Mouse (Mus musculus): ENCODE results near the gene Aars2. TPM values are rescaled to one million over a fixed set of nuclear protein-coding genes. Genes with fewer than 3 reads are reported as not detected.

Gene Aars2
- total RNA-seq (2021) = 10 to 100 TPM; 23.0 to 24.4 TPM
- long read RNA-seq, experiment 1, transcript Aars2-201 (22 exons, 3,349 nt) = major isoform, 29 of 45 reads
- long read RNA-seq, experiment 1, partial matches to known transcripts = 8 of 45 reads
- long read RNA-seq, experiment 1, other reads (novel, unspliced or antisense) = 8 of 45 reads
- long read RNA-seq, experiment 2, transcript Aars2-201 (22 exons, 3,349 nt) = major isoform, 30 of 70 reads
- long read RNA-seq, experiment 2, partial matches to known transcripts = 18 of 70 reads
- long read RNA-seq, experiment 2, other reads (novel, unspliced or antisense) = 22 of 70 reads

- peak; percentile 94 for DNase-seq (ENCODE audit: low spot score in 2 of 2)
- intact Hi-C loops (cut with DNase I) = no loop called here
Measured at GRCm38 (mm10) chr17:45506700-45507189, at the start of gene Aars2. Gene Aars2, plus strand, starts transcription at chr17:45506841.

DNA sequence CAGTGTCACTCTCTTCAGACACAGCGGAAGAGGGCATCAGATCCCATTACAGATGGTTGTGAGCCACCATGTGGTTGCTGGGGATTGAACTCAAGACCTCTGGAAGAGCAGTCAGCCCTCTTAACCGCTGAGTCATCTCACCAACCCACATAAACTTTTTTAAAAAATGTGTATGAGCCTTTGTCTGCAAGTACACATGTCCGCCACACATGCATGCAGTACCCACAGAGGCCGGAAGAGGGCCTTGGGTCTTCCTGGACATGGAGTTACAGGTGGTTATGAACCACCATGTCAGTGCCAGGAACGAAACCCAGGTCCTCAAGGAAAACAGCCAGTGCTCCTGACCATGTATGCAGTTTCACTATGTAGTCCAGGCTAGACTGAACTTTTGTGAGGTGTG lies 49.2 kb upstream of the Aars2 start:
- intact Hi-C loops (cut with DNase I) = no loop called here
- DNase-seq (ENCODE audit: low spot score in 2 of 2) = no peak

DNA sequence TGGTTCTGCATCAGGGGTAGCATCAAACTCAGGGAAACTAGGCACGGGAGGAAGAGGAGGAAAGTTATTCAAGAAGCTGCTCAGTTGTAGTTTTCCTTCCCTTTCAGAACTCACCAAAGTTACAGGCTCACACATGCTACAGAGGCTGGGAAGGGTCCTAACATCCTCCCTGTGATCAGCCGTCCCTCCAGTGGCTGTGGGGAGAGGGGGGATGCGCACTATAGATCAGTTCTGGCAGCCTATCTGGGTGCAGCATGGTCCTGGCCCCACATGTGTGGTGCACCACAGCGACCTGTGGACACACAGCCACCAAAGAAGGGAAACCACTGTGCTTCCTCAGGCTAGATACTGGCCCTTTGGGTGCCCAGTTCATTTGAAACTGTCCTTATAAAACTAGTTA lies 48.1 kb upstream of the Aars2 start:
- intact Hi-C loops (cut with DNase I) = no loop called here
- DNase-seq (ENCODE audit: low spot score in 2 of 2) = no peak

DNA sequence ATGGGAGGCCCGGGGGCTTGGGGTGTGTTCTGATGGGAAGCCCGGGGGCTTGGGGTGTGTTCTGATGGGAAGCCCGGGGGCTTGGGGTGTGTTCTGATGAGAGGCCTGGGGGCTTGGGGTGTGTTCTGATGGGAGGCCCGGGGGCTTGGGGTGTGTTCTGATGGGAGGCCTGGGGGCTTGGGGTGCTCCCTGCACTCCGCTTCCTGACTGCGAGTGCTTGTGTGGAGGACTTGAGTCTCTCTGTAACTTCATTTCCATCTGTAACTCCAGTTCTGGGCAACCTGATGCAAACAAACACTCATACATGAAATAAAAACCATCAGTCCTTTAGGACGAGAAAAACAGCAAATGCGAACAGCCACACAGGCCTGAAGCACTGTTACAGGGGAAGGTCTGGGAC lies 47.6 kb upstream of the Aars2 start:
- no peak for DNase-seq (ENCODE audit: low spot score in 2 of 2)
- intact Hi-C loops (cut with DNase I) = no loop called here

DNA sequence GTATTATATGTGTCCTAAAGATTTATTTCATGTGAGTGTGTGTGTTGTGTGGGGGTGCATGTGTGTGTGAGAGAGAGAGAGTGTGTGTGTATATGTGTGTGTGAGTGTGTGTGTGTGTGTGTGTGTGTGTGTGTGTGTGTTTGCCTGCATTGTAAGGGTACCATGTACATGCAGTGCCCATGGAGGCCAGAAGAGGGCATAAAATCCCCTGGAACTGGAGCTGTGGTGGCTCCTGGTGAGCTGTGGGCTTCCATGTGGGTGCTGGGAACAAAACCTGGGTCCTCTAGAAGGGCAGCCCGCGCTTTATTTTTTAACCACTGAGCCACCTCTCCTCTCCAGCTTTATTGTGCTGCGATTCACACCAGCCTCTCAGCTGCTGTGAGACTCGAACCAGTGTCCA lies 44.1 kb upstream of the Aars2 start:
- DNase-seq (ENCODE audit: low spot score in 2 of 2) = no peak
- intact Hi-C loops (cut with DNase I) = no loop called here

DNA sequence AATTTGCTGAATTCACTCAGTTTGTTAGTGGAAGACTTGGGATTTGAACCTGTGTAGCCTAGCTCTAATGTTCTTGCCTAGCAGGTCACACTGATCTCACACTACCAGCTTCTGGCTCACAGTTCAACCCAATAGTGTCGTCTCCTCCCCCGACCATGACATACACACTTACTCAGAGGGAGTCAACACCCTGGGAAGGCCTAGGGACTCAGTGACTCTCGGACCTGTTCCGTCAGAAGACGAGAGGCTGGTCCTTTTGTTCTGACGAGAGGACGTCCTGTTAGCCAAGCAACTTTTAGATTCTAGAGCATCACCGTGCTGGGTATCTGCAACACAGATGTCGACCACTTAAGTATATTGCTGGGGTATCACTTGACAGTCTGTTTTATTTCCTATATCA lies 42.4 kb upstream of the Aars2 start:
- intact Hi-C loops (cut with DNase I) = no loop called here
- no peak for DNase-seq (ENCODE audit: low spot score in 2 of 2)

DNA sequence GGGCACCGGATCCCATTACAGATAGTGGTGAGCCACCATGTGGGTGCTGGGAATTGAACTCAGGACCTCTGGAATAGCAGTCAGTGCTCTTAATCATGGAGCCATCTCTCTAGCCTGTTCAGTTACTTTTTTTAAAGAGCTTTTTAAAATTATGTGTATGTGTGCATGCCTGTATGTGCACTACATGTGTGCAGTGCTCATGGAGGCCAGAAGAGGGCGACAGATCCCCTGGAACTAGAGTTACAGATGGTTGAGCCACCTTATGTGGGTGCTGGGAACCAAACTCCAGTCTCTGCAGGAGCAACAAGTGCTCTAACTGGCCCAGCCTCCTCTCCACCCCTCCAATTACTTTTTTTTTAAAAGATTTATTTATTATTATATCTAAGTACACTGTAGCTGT lies 39.9 kb upstream of the Aars2 start:
- intact Hi-C loops (cut with DNase I) = no loop called here
- no peak for DNase-seq (ENCODE audit: low spot score in 2 of 2)

- intact Hi-C loops (cut with DNase I) = no loop called here
- DNase-seq (ENCODE audit: low spot score in 2 of 2) = no peak
Measured at GRCm38 (mm10) chr17:45468302-45468701, 38.3 kb upstream of the Aars2 start.

- intact Hi-C loops (cut with DNase I) = no loop called here
- peak in 1 of 2 experiments; percentile 39 for DNase-seq (ENCODE audit: low spot score in 2 of 2)
Measured at GRCm38 (mm10) chr17:45470726-45471125, 35.9 kb upstream of the Aars2 start.

DNA sequence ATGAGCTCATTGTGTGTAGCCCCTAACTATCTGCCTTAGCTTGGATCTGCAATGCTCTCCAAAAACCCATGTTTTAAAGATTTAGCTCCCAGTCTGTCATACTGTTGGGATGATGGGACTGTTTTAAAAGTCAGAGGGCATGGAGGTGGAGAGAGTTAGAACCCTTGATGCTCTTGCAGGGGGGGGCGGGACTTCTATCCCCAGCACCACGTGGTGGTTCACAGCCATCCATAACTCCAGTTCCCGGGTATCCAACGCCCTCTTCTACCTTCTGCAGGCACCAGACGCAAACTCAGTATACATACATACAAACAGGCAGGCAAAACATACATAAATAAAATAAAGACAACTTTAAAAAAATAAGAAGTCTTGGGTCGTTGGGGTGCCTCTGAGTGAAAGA lies 33.0 kb upstream of the Aars2 start:
- intact Hi-C loops (cut with DNase I) = no loop called here

DNA sequence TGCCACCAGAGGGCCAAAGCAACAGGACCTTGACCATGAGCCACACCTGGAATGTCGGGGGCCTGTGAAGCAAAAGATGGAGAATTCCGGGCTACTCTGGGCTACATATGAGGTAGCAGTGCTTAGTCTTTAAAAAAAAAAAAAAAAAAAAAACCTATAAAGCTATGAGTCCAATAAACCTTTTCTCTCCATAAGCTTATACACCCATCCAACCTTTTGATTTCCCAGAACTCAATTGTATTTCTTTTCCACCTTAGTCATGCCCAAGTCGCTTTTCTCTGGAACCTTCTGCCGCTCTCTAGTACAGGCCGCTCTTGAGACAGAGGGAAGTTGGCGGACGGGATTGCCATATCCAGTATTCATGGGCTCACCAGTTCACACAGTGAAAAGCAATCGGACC lies 32.5 kb upstream of the Aars2 start:
- DNase-seq (ENCODE audit: low spot score in 2 of 2) = no peak
- intact Hi-C loops (cut with DNase I) = no loop called here

More for the DNA sequence above, 33.0 kb upstream of the Aars2 start:
- DNase-seq (ENCODE audit: low spot score in 2 of 2) = no peak

GRCm38 (mm10) chr17:45474669-45475465 lies 31.8 kb upstream of the Aars2 start, which contains the start of gene Spats1:
Gene Spats1, minus strand, starts transcription at chr17:45475415.
- intact Hi-C loops (cut with DNase I) = no loop called here
- DNase-seq (ENCODE audit: low spot score in 2 of 2) = peak; percentile 87 to 93

DNA sequence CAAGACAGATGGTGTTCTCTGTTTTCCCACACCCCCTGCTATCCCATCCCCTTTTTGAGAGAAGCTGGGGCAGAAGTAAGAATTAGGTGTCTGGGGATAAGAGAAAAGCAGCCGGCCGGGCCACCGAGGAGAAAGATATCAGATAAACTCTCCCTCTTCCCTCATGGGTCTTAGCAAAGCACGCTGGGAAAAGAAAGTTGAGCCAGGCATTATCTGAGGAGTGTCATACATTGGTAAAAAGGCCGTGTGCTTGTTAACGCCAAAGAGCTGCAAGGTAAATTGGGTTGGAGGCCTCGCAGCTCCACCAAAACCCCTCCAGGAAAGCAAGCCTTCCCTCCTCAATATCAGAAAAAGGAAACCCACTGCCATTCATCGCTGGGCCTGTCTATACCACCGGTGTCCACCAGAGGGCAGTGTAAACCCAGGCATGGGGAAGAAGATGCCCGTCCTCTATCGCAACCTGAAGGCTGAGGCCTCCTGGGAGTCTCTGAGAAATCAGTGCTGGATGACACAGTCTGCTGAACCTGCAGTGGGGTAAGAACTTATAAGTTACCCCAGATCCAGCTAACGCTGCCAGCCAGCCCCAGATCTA lies 28.3 kb upstream of the Aars2 start:
- intact Hi-C loops (cut with DNase I) = loop anchor here (1.0 kb wide), 1 partner anchor 74 kb away; no protein-coding TSS in a partner anchor
- DNase-seq (ENCODE audit: low spot score in 2 of 2) = peak; percentile 79 to 88

- intact Hi-C loops (cut with DNase I) = no loop called here
- no peak for DNase-seq (ENCODE audit: low spot score in 2 of 2)
Measured at GRCm38 (mm10) chr17:45480429-45480828, 26.2 kb upstream of the Aars2 start.

DNA sequence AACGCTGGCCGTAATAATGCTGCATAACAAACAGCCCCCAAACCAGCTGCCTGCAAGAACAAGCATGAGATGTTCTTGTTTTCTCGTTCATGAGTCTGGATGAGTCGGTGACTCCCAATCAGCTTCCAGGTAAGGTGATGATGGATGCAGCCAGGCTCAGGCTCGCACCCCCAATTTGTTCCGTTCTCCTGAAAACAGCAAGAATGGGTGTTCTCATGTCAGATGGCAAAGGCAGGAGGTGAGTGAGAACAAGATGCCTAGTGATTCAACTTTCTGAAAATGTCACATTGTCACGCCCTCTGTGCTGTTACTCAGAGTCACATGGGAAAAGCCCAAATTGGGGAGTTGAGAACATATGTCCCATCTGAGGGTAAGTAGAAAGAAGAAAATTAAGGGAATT lies 21.1 kb upstream of the Aars2 start:
- intact Hi-C loops (cut with DNase I) = no loop called here
- no peak for DNase-seq (ENCODE audit: low spot score in 2 of 2)

DNA sequence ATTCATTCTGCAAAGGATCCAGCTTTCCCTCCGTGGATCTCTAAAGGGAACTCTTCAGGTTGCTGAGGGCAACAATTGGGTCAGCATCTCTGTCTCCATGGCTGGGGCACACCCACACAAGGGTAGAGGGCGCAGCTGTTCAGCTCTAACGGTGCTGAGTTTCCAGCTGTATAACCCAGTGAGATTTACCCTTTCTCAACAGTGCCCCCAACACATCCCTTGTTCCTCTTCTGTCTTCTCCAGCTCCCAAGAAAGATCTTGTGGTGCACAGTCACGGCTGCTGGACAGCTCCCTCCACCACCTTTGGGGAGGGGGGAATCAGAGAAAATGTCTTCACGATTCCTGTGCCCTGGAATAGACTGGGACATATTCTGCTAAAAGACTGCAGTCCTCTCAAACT lies 19.4 kb upstream of the Aars2 start:
- no peak for DNase-seq (ENCODE audit: low spot score in 2 of 2)
- intact Hi-C loops (cut with DNase I) = no loop called here

DNA sequence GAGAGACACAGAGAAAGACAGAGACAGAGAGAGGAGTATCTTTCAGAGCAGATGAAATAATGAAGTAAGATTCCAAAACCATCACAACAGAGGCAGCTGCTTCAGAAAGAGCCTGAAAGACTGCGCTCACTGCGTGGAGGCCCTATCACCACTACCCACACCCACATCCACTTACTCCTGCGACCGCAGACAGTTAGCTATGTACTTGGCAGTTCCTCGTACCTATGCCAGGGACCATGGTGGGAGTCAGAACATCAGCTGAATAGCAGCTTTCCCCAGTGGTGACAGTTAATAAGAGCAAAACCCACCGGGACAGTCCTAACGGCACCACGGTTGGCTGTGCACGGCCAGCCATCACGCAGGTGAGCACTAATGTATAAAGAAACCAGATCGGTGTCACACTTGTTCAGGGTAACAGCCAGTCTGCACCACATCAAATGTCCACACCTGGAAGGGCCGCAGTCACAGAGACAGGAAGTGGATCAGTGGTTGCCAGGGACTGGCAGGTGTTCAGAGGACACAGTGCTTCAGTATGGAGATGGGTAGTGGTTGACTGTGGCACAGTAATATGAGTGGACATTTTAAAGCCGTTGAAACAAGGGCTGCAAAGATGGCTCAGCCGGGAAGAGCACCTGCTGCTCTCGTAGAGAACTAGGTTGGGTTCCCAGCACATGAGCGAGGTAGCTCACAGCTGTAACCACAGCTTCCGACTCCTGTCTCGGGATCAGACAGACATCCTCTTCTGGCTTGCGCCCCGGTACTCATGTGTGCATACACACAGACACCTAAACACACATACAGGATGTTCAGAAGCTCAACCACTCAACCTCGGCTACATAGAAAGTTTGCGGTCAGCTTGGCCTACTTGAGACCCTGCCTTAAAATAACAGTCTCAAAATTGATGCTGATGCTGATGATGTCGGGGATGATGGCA lies 18.1 kb upstream of the Aars2 start:
- intact Hi-C loops (cut with DNase I) = no loop called here
- DNase-seq (ENCODE audit: low spot score in 2 of 2) = no peak

DNA sequence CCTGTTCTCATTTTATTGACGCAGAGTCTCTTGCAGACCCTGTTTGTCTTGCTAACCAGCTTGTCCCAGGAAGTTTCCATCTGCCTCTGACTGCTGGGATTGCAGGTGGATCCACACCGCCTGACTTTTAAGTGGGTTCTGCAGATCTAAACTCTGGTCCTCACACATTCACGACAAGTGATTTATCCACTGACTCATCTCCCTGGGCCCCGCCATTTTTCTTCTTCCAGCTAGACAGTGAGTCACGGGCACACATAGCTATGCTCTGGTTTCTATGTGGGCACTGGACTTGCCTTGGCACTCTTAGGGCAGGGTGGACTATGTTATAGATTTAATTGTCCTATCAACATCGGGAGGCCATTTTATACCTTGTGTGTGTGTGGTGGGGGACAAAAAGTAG lies 16.9 kb upstream of the Aars2 start:
- DNase-seq (ENCODE audit: low spot score in 2 of 2) = no peak
- intact Hi-C loops (cut with DNase I) = no loop called here

- intact Hi-C loops (cut with DNase I) = no loop called here
- DNase-seq (ENCODE audit: low spot score in 2 of 2) = no peak
Measured at GRCm38 (mm10) chr17:45490532-45491154, 16.0 kb upstream of the Aars2 start.

Data from left cerebral cortex, postnatal 14 days (tissue).